Mouse (Mus musculus): ENCODE data around the gene Spsb4.

The Spsb4 gene

GRCm38 (mm10) chr9:97018677-97019147 is at the start of gene Spsb4:
Gene Spsb4 (minus strand): TSS chr9:97018843.
- in situ Hi-C loops (cut with MboI; ENCODE audit: low sequenced_read_pairs) = no loop called here

GRCm38 (mm10) chr9:97067761-97068160 is 49.1 kb upstream of the Spsb4 start:
- in situ Hi-C loops (cut with MboI; ENCODE audit: low sequenced_read_pairs) = no loop called here

GRCm38 (mm10) chr9:97065885-97066284 is 47.2 kb upstream of the Spsb4 start:
- in situ Hi-C loops (cut with MboI; ENCODE audit: low sequenced_read_pairs) = no loop called here

GRCm38 (mm10) chr9:97065216-97065615 is 46.6 kb upstream of the Spsb4 start:
- in situ Hi-C loops (cut with MboI; ENCODE audit: low sequenced_read_pairs) = no loop called here

- in situ Hi-C loops (cut with MboI; ENCODE audit: low sequenced_read_pairs) = no loop called here
Observed at GRCm38 (mm10) chr9:97064161-97064560, 45.5 kb upstream of the Spsb4 start.

GRCm38 (mm10) chr9:97061696-97062095 is 43.1 kb upstream of the Spsb4 start:
- in situ Hi-C loops (cut with MboI; ENCODE audit: low sequenced_read_pairs) = no loop called here

GRCm38 (mm10) chr9:97056541-97057338 is 38.1 kb upstream of the Spsb4 start:
- in situ Hi-C loops (cut with MboI; ENCODE audit: low sequenced_read_pairs) = no loop called here

GRCm38 (mm10) chr9:97055906-97056305 is 37.3 kb upstream of the Spsb4 start:
- in situ Hi-C loops (cut with MboI; ENCODE audit: low sequenced_read_pairs) = no loop called here

GRCm38 (mm10) chr9:97051176-97051575 is 32.5 kb upstream of the Spsb4 start:
- in situ Hi-C loops (cut with MboI; ENCODE audit: low sequenced_read_pairs) = no loop called here

- in situ Hi-C loops (cut with MboI; ENCODE audit: low sequenced_read_pairs) = no loop called here
Observed at GRCm38 (mm10) chr9:97046240-97046639, 27.6 kb upstream of the Spsb4 start.

- in situ Hi-C loops (cut with MboI; ENCODE audit: low sequenced_read_pairs) = no loop called here
Observed at GRCm38 (mm10) chr9:97041633-97042032, 23.0 kb upstream of the Spsb4 start.

GRCm38 (mm10) chr9:97038010-97038409 is 19.4 kb upstream of the Spsb4 start:
- in situ Hi-C loops (cut with MboI; ENCODE audit: low sequenced_read_pairs) = no loop called here

GRCm38 (mm10) chr9:97036656-97037055 is 18.0 kb upstream of the Spsb4 start:
- in situ Hi-C loops (cut with MboI; ENCODE audit: low sequenced_read_pairs) = no loop called here

- in situ Hi-C loops (cut with MboI; ENCODE audit: low sequenced_read_pairs) = no loop called here
Observed at GRCm38 (mm10) chr9:97027361-97027760, 8.7 kb upstream of the Spsb4 start.

GRCm38 (mm10) chr9:97026006-97026405 is 7.4 kb upstream of the Spsb4 start:
- in situ Hi-C loops (cut with MboI; ENCODE audit: low sequenced_read_pairs) = no loop called here

GRCm38 (mm10) chr9:97024451-97024850 is 5.8 kb upstream of the Spsb4 start:
- in situ Hi-C loops (cut with MboI; ENCODE audit: low sequenced_read_pairs) = no loop called here

GRCm38 (mm10) chr9:97022948-97023347 is 4.3 kb upstream of the Spsb4 start:
- in situ Hi-C loops (cut with MboI; ENCODE audit: low sequenced_read_pairs) = no loop called here

- in situ Hi-C loops (cut with MboI; ENCODE audit: low sequenced_read_pairs) = no loop called here
Observed at GRCm38 (mm10) chr9:97022371-97022770, 3.7 kb upstream of the Spsb4 start.

GRCm38 (mm10) chr9:97020152-97020551 is 1.5 kb upstream of the Spsb4 start:
- in situ Hi-C loops (cut with MboI; ENCODE audit: low sequenced_read_pairs) = no loop called here

GRCm38 (mm10) chr9:97019686-97020085 is 1.0 kb upstream of the Spsb4 start:
- in situ Hi-C loops (cut with MboI; ENCODE audit: low sequenced_read_pairs) = no loop called here

GRCm38 (mm10) chr9:97019231-97019630 is 588 bp upstream of the Spsb4 start:
- in situ Hi-C loops (cut with MboI; ENCODE audit: low sequenced_read_pairs) = no loop called here

- in situ Hi-C loops (cut with MboI; ENCODE audit: low sequenced_read_pairs) = no loop called here
Observed at GRCm38 (mm10) chr9:97017811-97018641, 617 bp downstream of the Spsb4 start.
